Mouse (Mus musculus): Measurements from ENCODE around the gene Ipo5. TPM values are rescaled to one million over a fixed set of nuclear protein-coding genes. Genes with fewer than 3 reads are reported as not detected.

Gene Ipo5
- 46.0 and 48.7 TPM in 2 replicates for polyA plus RNA-seq (2021; fragmentation: Nextera tagmentation)
- long read RNA-seq, experiment 1, full-length matches to known transcripts: 57 of 134 reads
- long read RNA-seq, experiment 1, partial matches to known transcripts: 70 of 134 reads
- long read RNA-seq, experiment 1, other reads (novel, unspliced or antisense): 7 of 134 reads
- long read RNA-seq, experiment 2, full-length matches to known transcripts: 326 of 407 reads
- long read RNA-seq, experiment 2, partial matches to known transcripts: 53 of 407 reads
- long read RNA-seq, experiment 2, other reads (novel, unspliced or antisense): 28 of 407 reads

GRCm38 (mm10) chr14:120910733-120911324 is at the start of gene Ipo5:
Gene Ipo5, plus strand, starts transcription at chr14:120911224.

Other genes with a start within 250 kb of the Ipo5 start
- gene Farp1, start 124.0 kb downstream of the Ipo5 start, polyA plus RNA-seq (2021; fragmentation: Nextera tagmentation): 8.4 and 9.6 TPM in 2 replicates